Mouse (Mus musculus): ENCODE results near the gene Mapk1.

DNA sequence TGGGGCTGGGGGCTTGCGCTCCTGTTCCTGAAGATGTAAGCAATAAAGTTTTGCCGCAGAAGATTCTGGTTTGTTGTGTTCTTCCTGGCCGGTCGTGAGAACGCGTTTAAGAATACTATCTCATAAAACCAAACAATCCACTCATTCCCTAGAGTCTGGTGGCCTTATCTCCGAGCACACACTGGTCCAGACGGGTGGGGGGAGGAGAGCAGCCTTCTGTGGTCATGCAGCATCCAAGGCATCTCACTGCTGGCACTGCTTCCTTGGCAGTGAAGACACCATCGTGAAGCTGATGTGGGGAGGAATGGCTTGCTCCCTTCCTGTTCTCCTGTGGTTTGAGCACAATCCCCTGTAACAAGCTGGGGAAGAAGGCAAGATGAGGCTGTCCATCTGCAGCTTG is 43.6 kb upstream of the Mapk1 start:
- TF ChIP-seq POLR2A (IDR thresholded peaks at IDR 0.05; ENCODE audit: insufficient read depth, low read depth, low read length) (no peak), CTCF (IDR thresholded peaks at IDR 0.05; ENCODE audit: insufficient read depth, low read depth, low read length) (no peak)

Data from olfactory bulb, adult 2 months (tissue).